Mouse (Mus musculus) common myeloid progenitor, adult 5-6 weeks (primary cell): ENCODE results near the gene Cldnd1. TPM values are rescaled to one million over a fixed set of nuclear protein-coding genes. Genes with fewer than 3 reads are reported as not detected.
A peak's percentile ranks its signal among the peaks of the same experiment; 100 is the strongest.

Experiments
- ATAC-seq: replicated peaks from 2 replicates; pipeline ENCODE4 v1.8.0; 2016; ENCODE audit warnings: low read depth, mild to moderate bottlenecking, moderate TSS enrichment, inconsistent platforms; ENCODE audit not compliant: poor library complexity, severe bottlenecking
- total RNA-seq: library from RNA; stranded (forward); fragments of 200-1000, 187-1606 nt; gene quantifications from 2 replicates; pipeline ENCODE4 v1.2.3, GENCODE M21; 2017

The Cldnd1 gene
- total RNA-seq, 1 experiment from 2014 or later = 24.0 TPM

GRCm38 (mm10) chr16:58707276-58707905 lies 20.3 kb upstream of the Cldnd1 start:
- ATAC-seq = no peak

DNA sequence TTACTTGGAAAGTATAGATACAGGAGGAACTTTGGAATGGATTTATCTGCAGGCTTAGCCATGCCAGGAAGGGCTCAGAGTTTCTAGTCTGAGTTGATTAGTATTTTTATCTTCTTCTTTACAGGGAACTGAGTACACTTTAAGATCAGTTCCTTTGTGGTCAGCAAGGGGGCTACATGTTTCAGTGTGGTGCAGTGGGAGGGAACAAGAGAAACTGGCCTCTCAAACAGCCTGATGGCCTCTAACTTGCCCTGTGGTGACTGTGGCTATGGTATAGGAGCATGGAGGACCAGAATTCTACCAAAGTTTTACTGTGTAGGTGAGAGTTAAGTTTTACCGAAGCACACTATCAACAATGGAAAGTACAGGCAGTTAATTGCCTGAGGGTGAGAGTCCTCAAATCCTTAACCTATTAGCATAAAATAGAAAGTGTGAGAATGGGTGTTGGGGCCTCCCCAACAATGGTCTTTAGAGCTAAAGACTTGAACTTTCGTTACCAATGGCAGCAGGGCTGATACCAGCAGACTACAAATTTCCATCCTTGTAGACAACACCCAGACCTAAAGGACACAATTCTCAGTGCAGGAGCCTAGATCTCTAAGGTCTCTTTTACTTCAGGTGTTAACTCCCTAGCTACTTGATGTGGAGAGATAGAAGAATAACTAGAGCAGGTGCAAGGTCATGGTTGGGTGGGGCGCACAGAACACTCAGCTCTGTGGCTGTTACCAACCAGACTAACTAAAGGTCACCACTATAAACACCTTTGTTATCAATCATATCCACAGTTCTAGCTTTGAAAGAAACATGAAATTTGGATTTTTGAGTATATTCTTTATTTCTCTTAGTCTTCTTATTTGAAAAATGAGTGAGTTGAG lies 18.9 kb upstream of the Cldnd1 start:
- peak; percentile 88 for ATAC-seq

DNA sequence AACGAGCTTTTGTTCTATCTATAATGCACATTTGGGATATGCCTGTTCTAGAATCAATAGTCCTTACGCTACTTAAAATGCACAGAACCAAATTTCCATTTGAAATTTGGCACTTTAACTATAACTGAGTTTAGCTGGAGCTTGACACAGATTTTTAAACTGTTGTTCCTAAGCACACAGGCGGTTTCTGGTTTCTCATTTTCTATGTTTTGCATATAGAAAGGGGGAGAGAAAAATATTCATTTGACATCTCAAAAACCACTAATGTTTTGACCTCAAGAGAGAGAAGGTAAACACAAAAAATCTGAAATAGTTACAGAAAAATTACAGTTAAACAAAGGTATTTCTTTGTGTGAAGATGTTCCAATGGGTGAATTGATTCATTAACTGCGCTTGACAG lies 18.2 kb upstream of the Cldnd1 start:
- ATAC-seq = no peak

DNA sequence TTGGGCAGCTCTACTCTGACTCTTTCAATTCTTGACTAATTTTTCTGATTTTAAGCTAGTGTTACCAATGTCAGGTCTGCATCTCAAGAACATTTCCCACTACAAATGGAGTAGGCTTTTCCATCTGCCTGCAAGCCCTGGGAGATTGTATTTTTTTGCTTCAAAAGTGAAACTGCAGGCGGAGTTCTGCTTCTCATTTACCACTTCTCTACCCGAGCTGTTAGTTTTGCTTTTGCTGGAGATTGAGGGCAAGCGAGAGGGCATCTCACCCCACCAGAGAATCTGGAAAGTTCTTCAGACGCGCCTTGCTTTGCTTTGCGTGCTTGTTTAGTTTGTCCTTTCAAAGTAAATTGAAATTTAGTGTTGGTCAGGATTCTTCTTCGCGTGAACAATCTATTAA lies 15.5 kb upstream of the Cldnd1 start:
- ATAC-seq = peak; percentile 83

DNA sequence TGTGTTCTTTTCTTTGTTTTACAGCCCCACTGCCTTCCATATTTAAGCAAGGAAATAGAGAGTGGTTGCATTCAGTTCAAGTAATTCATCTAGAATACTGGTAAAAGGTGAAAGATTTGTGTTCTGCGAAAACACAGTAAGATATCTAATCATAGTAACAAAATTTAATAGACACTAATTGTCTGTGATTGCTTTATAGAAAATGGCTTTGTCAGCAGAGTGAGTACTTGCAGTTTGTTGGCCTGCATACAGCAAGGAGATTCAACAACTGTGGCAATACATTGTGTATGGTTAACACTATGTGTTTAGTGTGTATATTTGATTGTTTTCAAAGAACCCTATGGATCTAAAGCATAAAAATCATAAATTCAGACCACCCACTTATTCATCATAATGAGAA lies 14.6 kb upstream of the Cldnd1 start:
- no peak for ATAC-seq

GRCm38 (mm10) chr16:58715018-58715417 lies 12.7 kb upstream of the Cldnd1 start:
- ATAC-seq = no peak

DNA sequence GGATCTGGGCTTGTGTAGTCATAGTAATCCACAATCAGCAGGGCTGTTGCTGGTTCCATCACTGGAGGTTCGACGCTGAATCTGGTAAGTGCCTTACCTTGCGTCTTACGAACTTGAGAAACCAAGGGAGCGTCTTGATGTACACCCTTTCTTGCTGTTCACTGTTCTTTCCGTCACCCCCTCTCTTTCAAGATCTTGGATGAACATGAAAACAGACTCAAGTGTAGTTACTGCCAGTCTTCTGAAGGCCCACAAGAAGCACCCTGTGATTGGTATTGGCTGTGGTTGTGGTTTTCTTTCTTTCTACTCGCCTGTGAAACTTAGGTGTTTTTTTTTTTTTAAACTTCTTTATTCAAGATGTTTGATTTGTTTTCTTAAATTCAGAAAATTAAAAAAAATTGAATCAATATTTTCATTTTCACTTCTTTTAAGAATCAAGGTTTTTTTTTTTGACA lies 9.0 kb upstream of the Cldnd1 start, which contains the start of gene Gpr15:
Gpr15 (minus strand) TSS at position 405 of the 455 bp plus-strand sequence.
- ATAC-seq = no peak

GRCm38 (mm10) chr16:58722292-58722691 lies 5.4 kb upstream of the Cldnd1 start:
- no peak for ATAC-seq

DNA sequence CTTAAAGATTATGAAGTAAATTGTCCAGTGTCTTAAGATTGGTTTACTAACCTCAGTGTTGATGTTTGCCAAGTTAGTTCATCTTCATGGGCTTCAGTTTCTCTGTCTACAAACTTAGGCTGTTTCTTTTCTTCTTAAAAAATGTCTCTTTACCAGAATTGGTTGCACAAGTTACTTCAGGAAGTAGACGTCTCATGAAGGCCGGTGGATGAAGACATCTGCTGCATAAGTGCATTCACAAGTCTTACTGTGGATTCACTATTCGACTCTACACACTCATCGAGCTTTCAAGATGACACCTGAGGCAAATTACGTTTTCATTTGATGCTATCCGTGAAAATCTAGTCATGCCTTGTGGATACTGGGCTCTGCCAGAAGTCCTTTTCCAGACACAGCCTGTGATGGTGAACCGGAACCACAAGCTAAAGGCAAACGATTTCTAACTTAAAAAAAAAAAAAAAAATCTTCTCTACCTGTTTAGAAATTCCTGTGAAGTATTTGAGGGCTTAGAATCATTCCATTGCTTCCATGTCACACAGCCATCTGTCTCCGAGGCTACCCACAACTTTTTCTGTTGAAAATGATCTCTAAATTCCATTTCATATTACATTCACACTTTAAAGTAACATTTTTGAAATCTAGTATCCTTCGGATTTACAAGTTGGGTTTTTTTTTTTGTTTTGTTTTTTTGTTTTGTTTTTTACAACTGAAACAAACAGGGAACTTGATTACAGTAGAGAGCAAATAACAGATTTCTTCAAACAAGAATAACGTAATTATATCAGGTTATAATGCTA lies 832 bp upstream of the Cldnd1 start:
- no peak for ATAC-seq

- peak; percentile 39 for ATAC-seq
These were observed 514 bp downstream of the Cldnd1 start for GRCm38 (mm10) chr16:58728176-58728671.

GRCm38 (mm10) chr16:58738205-58738604 lies 10.5 kb downstream of the Cldnd1 start:
- ATAC-seq = 0 out of 2 replicates have a peak, but pooled peaks have one; percentile 65

DNA sequence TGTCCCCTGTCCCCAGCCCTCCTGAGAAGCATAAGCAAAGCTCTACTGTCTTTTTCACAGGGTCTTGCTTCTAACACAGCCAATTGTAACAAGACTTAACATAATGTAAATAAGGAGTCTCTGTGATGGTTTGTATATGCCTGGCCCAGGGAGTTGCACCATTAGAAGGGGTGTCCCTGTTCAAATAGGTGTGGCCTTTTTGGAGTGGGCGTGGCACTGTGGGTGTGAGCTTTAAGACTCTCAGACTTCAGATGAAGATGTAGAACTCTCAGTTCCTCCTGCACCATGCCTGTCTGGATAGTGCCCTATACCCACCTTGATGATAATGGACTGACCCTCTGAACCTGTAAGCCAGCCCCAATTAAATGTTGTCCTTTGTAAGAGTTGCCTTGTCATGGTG lies 11.1 kb downstream of the Cldnd1 start:
- no peak for ATAC-seq

- no peak for ATAC-seq
These were observed 13.0 kb downstream of the Cldnd1 start for GRCm38 (mm10) chr16:58740751-58741150.

DNA sequence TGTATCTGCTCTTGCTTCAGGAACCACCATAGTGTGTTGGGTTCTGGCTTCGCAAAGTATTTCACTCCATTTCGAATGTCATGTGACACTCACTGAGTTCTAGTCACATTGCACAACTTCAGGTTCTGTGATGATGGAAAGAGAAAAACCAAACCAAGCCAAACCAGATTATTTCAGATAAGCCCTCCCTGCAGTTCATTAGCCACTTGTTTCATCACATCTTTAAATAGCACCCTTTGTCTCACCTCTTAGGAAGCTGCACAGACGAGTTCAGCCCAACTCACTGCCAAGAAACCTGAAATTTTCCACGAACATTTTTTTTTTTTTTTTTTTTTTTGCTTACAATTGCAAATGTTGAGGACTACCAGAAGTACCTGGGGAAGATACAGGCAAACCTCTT lies 19.0 kb downstream of the Cldnd1 start:
- no peak for ATAC-seq

GRCm38 (mm10) chr16:58751314-58751713 lies 23.6 kb downstream of the Cldnd1 start:
- ATAC-seq = peak; percentile 92

DNA sequence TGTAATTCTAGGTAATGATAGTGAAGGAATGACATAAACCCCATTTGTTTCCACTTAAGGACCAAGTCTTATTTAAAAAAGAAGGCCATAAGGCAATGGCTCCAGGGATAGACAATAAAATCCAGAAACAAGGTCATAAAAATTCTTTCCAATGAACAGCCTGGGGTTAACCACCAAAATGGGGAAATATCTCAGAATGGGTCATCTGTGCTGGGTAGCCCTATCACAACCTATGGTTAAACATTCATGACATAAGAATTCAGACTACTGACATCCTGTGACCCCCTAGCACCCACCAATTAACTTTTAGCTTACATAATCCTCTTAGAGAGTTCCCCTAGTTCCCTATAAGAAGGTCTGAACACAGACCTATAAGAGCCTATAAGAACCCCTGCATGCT lies 28.5 kb downstream of the Cldnd1 start:
- ATAC-seq = peak; percentile 77

DNA sequence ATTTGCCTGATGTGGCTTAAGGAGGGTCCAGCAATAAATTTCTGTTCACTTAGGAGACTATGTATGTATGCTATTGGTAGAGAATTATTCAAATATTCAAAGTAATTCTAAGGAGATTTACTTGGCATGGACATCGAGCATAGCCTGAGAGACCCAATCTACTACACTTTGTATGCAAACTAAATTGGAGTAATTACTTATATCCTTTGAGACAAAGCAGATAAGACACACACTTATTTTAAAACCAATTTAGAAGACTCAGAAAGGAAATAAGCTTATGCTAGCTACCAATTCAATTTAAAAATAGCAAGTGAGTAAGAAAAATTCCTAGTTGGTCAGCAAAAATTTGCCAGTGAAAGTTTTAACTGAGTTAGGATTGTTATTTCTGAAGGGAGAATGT lies 35.4 kb downstream of the Cldnd1 start, which contains the start of gene Olfr172:
Olfr172 (minus strand) TSS at position 101 of the 400 bp plus-strand sequence.
- ATAC-seq = no peak
